Mouse (Mus musculus) liver, embryonic 15.5 days (tissue): ENCODE results near the gene Micall1. TPM values are rescaled to one million over a fixed set of nuclear protein-coding genes. Genes with fewer than 3 reads are reported as not detected.
A peak's percentile ranks its signal among the peaks of the same experiment; 100 is the strongest.

Experiments
- ATAC-seq: fragments of 200-750 bp; cut with Nextera tagmentation; 2 replicates; pipeline ENCODE4 v1.8.0; 2017; ENCODE audit warnings: moderate number of reproducible peaks, mild to moderate bottlenecking, moderate library complexity; ENCODE audit not compliant: insufficient read depth
- H3K27ac ChIP-seq: fragments of 300-500 bp; sonication (generic); replicated peaks from 2 replicates; pipeline ENCODE4 v1.5.1; 2015; ENCODE audit warnings: mild to moderate bottlenecking, inconsistent platforms
- H3K27me3 ChIP-seq: fragments of 300-500 bp; sonication (generic); 2 replicates; pipeline ENCODE4 v1.6.1; 2015; ENCODE audit warnings: mild to moderate bottlenecking, inconsistent platforms
- H3K36me3 ChIP-seq: fragments of 300-500 bp; sonication (generic); replicated peaks from 2 replicates; pipeline ENCODE4 v1.6.1; 2015; ENCODE audit warnings: moderate library complexity, mild to moderate bottlenecking, inconsistent platforms
- H3K4me1 ChIP-seq: fragments of 300-500 bp; sonication (generic); replicated peaks from 2 replicates; pipeline ENCODE4 v1.6.1; 2015; ENCODE audit warnings: inconsistent platforms
- H3K4me2 ChIP-seq: fragments of 300-500 bp; sonication (generic); 2 replicates; pipeline ENCODE4 v1.6.1; 2015; ENCODE audit warnings: moderate library complexity, mild to moderate bottlenecking, inconsistent platforms
- H3K4me3 ChIP-seq: fragments of 300-500 bp; sonication (generic); replicated peaks from 2 replicates; pipeline ENCODE4 v1.5.1; 2015; ENCODE audit warnings: mild to moderate bottlenecking, inconsistent platforms
- H3K9ac ChIP-seq: fragments of 300-500 bp; sonication (generic); 2 replicates; pipeline ENCODE4 v1.6.1; 2015; ENCODE audit warnings: moderate library complexity, mild to moderate bottlenecking, inconsistent platforms
- H3K9me3 ChIP-seq: fragments of 300-500 bp; sonication (generic); replicated peaks from 2 replicates; pipeline ENCODE4 v1.6.1; 2016; ENCODE audit warnings: inconsistent platforms
- WGBS: fragments of 180-500 bp; shearing (Covaris S2); methylation state at CpG from one replicate; pipeline ENCODE4 v1.1.7; 2015; ENCODE audit warnings: mixed read lengths; ENCODE audit not compliant: insufficient replicate concordance; 5-methylcytosine and 5-hydroxymethylcytosine counted together
- polyA plus RNA-seq: library from polyadenylated mRNA; unstranded; fragments of >200 nt; fragmentation: Nextera tagmentation; extraction: Ambion mirVana; gene quantifications from 2 replicates; pipeline ENCODE4 v1.2.1, GENCODE M21; 2015

Micall1 gene
- polyA plus RNA-seq, 1 experiment from 2014 or later: 0.86 TPM

GRCm38 (mm10) chr15:79098220-79098619 is 10.5 kb upstream of the Micall1 start:
- Histone ChIP-seq H3K9ac (no peak overlapping the region), H3K4me3 (no peak overlapping the region), H3K4me2 (no peak overlapping the region), H3K9me3 (no peaks in the 10 kb centered on the region), H3K4me1 (peaks cover 25% of the 10 kb centered on the region), H3K27me3 (0 out of 2 replicates have a peak, but pooled peaks cover 8% of the 10 kb centered on the region), H3K36me3 (peaks cover 30% of the 10 kb centered on the region), H3K27ac (no peak overlapping the region)
- 55% methylated on average over 5 of the region's 5 CpGs for WGBS
- ATAC-seq: no peak

- peaks cover 24% of the 10 kb centered on the region for H3K36me3 ChIP-seq
- no peak for ATAC-seq
- 24% methylated on average over 7 of the region's 7 CpGs for WGBS
- H3K27ac ChIP-seq: no peak overlapping the region
- no peaks in the 10 kb centered on the region for H3K9me3 ChIP-seq
- peaks cover 25% of the 10 kb centered on the region for H3K4me1 ChIP-seq
- no peak overlapping the region for H3K4me2 ChIP-seq
- H3K9ac ChIP-seq: no peak overlapping the region
- no peak overlapping the region for H3K4me3 ChIP-seq
- 0 out of 2 replicates have a peak, but pooled peaks cover 8% of the 10 kb centered on the region for H3K27me3 ChIP-seq
Observed at GRCm38 (mm10) chr15:79098868-79099267, 9.8 kb upstream of the Micall1 start.

GRCm38 (mm10) chr15:79099456-79099855 is 9.2 kb upstream of the Micall1 start:
- WGBS: 40% methylated on average over 4 of the region's 4 CpGs
- Histone ChIP-seq H3K4me1 (peaks cover 25% of the 10 kb centered on the region), H3K4me2 (no peak overlapping the region), H3K9ac (no peak overlapping the region), H3K9me3 (no peaks in the 10 kb centered on the region), H3K27me3 (0 out of 2 replicates have a peak, but pooled peaks cover 8% of the 10 kb centered on the region), H3K4me3 (no peak overlapping the region), H3K27ac (no peak overlapping the region), H3K36me3 (peaks cover 18% of the 10 kb centered on the region)
- ATAC-seq: no peak

DNA sequence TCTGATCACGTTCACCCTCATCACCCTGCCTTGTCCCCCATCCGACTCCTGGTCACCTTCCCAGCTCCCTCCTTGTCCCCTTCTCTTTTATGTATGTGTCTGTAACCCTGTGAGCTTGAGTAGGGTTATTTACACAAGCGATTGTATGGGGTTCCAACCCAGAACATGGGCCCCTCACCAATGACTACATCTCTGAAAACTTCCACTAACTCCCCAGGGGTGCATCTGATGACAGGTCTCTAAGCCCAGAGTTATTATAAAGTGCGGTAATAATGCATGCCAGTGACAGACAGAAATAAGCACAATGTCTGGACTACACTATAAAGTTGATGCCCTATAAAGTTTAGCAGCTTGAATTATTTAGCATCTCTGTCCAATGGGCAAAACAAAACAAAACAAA is 8.3 kb upstream of the Micall1 start:
- Histone ChIP-seq H3K4me1 (peaks cover 31% of the 10 kb centered on the region), H3K4me2 (no peak overlapping the region), H3K36me3 (peaks cover 9% of the 10 kb centered on the region), H3K27ac (no peak overlapping the region), H3K9me3 (no peaks in the 10 kb centered on the region), H3K4me3 (no peak overlapping the region), H3K27me3 (0 out of 2 replicates have a peak, but pooled peaks cover 8% of the 10 kb centered on the region), H3K9ac (no peak overlapping the region)
- no peak for ATAC-seq
- WGBS: 65% methylated on average over 4 of the region's 4 CpGs

DNA sequence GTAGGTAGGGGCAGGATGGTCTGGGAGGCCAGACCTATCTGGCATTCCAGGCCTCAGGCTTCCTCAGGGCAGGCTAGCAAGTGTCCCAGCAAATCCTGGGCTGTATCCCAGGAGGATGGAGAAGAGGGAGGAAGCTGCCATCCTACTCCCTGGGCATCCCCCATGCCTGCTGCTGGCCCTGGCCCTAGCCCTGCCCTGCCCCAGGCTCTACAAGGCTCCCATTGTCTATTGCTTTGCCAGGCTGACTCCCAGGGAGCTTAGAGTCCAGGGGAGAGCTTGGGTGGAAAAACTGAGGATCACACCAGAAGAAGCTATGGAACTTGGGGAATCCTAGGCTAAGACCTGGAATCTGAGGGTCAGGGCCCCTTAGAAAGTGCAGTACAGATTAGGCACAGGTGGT is 7.2 kb upstream of the Micall1 start:
- Histone ChIP-seq H3K27me3 (0 out of 2 replicates have a peak, but pooled peaks cover 8% of the 10 kb centered on the region), H3K36me3 (no peaks in the 10 kb centered on the region), H3K27ac (no peak overlapping the region), H3K9ac (no peak overlapping the region), H3K4me1 (peaks cover 41% of the 10 kb centered on the region), H3K9me3 (no peaks in the 10 kb centered on the region), H3K4me2 (no peak overlapping the region), H3K4me3 (no peak overlapping the region)
- ATAC-seq: no peak

GRCm38 (mm10) chr15:79103264-79103663 is 5.4 kb upstream of the Micall1 start:
- H3K9ac ChIP-seq: no peak overlapping the region
- no peaks in the 10 kb centered on the region for H3K36me3 ChIP-seq
- H3K27me3 ChIP-seq: peaks cover 13% of the 10 kb centered on the region; the same call in 1 of the 2 replicates
- no peak overlapping the region for H3K4me2 ChIP-seq
- WGBS: 69% methylated on average over 10 of the region's 10 CpGs
- no peak overlapping the region for H3K4me3 ChIP-seq
- no peak for ATAC-seq
- no peaks in the 10 kb centered on the region for H3K9me3 ChIP-seq
- H3K4me1 ChIP-seq: peaks cover 33% of the 10 kb centered on the region
- no peak overlapping the region for H3K27ac ChIP-seq

DNA sequence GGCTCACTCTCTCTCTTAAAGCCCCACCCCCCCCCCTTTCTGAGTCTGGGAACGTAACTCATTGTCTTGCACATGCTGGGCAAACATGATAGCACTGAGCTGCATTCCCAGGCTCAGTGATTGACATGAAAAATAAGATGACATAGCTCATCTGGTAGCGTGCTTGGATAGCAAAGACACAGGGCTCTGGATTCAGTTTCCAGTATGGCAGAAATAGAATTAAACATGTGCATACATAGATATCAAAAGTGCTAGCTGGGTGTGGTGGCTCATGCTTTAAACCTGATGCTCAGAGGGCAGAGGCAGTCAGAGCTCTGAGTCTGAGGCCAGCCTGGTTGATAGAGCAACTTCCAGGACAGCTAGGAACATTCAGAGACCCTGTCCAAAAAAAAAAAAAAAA is 2.9 kb upstream of the Micall1 start:
- Histone ChIP-seq H3K36me3 (no peaks in the 10 kb centered on the region), H3K27me3 (peaks cover 31% of the 10 kb centered on the region), H3K4me3 (no peak overlapping the region), H3K9me3 (no peaks in the 10 kb centered on the region), H3K27ac (peak overlapping the region; percentile 6; the same call in 1 of the 2 replicates), H3K4me2 (no peak overlapping the region), H3K4me1 (peaks cover 52% of the 10 kb centered on the region), H3K9ac (no peak overlapping the region)
- ATAC-seq: peak; percentile 49
- 22% methylated on average over 2 of the region's 2 CpGs for WGBS

DNA sequence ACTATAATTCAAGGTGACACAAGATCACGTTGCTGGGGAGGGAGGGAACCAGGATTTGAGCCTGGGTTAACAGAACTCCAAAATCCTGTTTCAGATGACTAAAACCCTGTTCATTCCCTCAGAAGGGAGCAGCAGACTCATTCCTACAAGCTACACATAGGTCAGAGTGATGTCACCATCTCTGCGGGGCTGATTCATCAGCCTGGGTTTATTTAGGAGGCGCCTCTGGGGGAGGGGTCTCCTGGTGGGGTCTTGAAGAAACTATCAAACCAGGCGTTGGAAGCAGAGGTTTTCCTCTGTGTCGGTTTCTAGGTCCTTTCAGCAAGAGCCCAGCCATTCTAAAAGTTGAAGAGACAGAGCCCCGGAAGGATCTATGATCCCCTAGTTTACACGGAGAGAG is 732 bp upstream of the Micall1 start:
- no peak overlapping the region for H3K9ac ChIP-seq
- H3K4me2 ChIP-seq: peak overlapping the region; percentile 99
- no peak overlapping the region for H3K27ac ChIP-seq
- peaks cover 33% of the 10 kb centered on the region for H3K27me3 ChIP-seq
- H3K4me1 ChIP-seq: peaks cover 52% of the 10 kb centered on the region
- 35% methylated on average over 7 of the region's 7 CpGs for WGBS
- H3K36me3 ChIP-seq: no peaks in the 10 kb centered on the region
- no peaks in the 10 kb centered on the region for H3K9me3 ChIP-seq
- ATAC-seq: no peak
- no peak overlapping the region for H3K4me3 ChIP-seq

GRCm38 (mm10) chr15:79109321-79109934 is 730 bp downstream of the Micall1 start:
- H3K9ac ChIP-seq: peak overlapping the region; percentile 77
- peaks cover 52% of the 10 kb centered on the region for H3K4me1 ChIP-seq
- under 1% methylated on average over 46 of the region's 46 CpGs for WGBS
- H3K27me3 ChIP-seq: peaks cover 33% of the 10 kb centered on the region
- peak overlapping the region; percentile 61; the same call in 1 of the 2 replicates for H3K27ac ChIP-seq
- H3K36me3 ChIP-seq: no peaks in the 10 kb centered on the region
- ATAC-seq: peak; percentile 57; the same call in 1 of the 2 replicates
- H3K4me3 ChIP-seq: peak overlapping the region; percentile 73
- H3K4me2 ChIP-seq: peak overlapping the region; percentile 99
- no peaks in the 10 kb centered on the region for H3K9me3 ChIP-seq

DNA sequence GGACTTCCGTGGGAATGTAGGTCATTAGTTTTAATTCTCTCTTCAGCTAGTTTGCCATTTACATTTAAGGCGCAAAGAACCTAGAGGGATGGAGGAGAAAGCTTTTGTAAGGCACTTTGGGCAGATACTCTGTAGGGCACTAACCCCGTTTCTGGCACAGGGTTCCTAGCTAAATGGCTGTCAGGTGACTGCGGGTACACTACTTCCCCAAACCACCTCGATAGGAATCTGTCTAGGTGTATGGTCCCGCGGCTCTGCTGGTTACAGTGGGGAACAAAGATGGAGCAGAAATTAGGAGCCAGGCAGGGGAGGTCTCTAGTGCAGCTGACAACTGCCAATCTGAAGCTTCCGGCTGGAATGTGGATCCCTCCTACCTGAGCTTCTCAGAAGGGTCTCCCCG is 1.3 kb downstream of the Micall1 start:
- peaks cover 49% of the 10 kb centered on the region for H3K4me1 ChIP-seq
- H3K9me3 ChIP-seq: no peaks in the 10 kb centered on the region
- H3K27ac ChIP-seq: no peak overlapping the region
- H3K4me3 ChIP-seq: peak overlapping the region; percentile 73
- H3K4me2 ChIP-seq: peak overlapping the region; percentile 99
- H3K9ac ChIP-seq: peak overlapping the region; percentile 77; the same call in 1 of the 2 replicates
- ATAC-seq: no peak
- 15% methylated on average over 9 of the region's 9 CpGs for WGBS
- no peaks in the 10 kb centered on the region for H3K36me3 ChIP-seq
- H3K27me3 ChIP-seq: peaks cover 33% of the 10 kb centered on the region

- H3K4me2 ChIP-seq: peak overlapping the region; percentile 99
- no peak for ATAC-seq
- no peak overlapping the region for H3K9ac ChIP-seq
- 65% methylated on average over 2 of the region's 2 CpGs for WGBS
- no peaks in the 10 kb centered on the region for H3K9me3 ChIP-seq
- peaks cover 33% of the 10 kb centered on the region for H3K27me3 ChIP-seq
- H3K4me3 ChIP-seq: no peak overlapping the region
- peaks cover 45% of the 10 kb centered on the region for H3K4me1 ChIP-seq
- H3K36me3 ChIP-seq: no peaks in the 10 kb centered on the region
- no peak overlapping the region for H3K27ac ChIP-seq
Observed at GRCm38 (mm10) chr15:79110528-79110927, 1.8 kb downstream of the Micall1 start.

GRCm38 (mm10) chr15:79111774-79112173 is 3.1 kb downstream of the Micall1 start:
- no peak for ATAC-seq
- Histone ChIP-seq H3K27me3 (peaks cover 33% of the 10 kb centered on the region), H3K9me3 (no peaks in the 10 kb centered on the region), H3K4me3 (no peak overlapping the region), H3K9ac (no peak overlapping the region), H3K4me2 (no peak overlapping the region), H3K27ac (no peak overlapping the region), H3K4me1 (peaks cover 33% of the 10 kb centered on the region), H3K36me3 (0 out of 2 replicates have a peak, but pooled peaks cover 6% of the 10 kb centered on the region)
- 75% methylated on average over 4 of the region's 4 CpGs for WGBS
